Mouse (Mus musculus): ENCODE measurements around the gene Fam117b.

The Fam117b gene

GRCm38 (mm10) chr1:59967291-59967690 lies 54.5 kb downstream of the Fam117b start:
- no peak for DNase-seq (ENCODE audit: low read depth, low spot score)

DNA sequence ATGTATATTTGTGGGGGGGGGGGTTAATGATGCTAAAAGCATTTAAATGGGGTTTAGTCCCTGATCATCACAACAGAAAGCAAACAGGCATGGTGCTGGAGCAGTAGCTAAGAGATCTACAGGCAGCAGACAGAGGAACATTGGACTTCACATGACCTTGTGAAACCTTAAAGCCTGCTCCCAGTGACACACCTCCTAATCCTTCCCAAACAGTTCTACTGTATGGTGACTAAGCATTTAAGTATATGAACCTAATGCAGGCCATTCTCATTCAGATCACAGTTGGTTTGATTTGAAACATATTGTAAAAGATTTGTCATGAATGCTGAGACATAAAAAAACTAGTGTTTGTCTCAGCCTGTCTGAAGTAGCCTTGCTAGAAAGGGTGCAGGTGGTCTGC lies 73.8 kb downstream of the Fam117b start:
- no peak for DNase-seq (ENCODE audit: low read depth, low spot score)

- DNase-seq (ENCODE audit: low read depth, low spot score), result no peak
Observed at GRCm38 (mm10) chr1:59987399-59988040, 74.7 kb downstream of the Fam117b start.

DNA sequence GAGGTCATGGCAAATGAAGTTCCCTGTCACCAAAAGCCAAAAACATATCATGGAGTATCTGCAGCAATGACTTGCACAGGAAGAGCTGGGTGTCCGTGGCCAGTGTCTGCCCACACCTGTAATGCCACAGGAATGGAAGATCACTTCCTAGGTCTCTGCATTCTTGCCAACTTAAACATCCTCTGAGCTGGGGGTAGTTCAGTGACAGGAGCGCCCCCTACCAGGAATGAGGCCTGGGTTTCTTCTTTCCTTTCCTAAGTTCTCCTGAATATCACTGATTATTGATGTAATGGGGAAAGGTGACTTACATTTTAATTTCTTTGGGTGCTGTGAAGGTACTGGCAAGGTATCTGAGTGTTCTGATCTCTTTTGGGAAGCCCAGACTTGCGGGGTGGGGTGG lies 82.8 kb downstream of the Fam117b start:
- DNase-seq (ENCODE audit: low read depth, low spot score), result no peak

DNA sequence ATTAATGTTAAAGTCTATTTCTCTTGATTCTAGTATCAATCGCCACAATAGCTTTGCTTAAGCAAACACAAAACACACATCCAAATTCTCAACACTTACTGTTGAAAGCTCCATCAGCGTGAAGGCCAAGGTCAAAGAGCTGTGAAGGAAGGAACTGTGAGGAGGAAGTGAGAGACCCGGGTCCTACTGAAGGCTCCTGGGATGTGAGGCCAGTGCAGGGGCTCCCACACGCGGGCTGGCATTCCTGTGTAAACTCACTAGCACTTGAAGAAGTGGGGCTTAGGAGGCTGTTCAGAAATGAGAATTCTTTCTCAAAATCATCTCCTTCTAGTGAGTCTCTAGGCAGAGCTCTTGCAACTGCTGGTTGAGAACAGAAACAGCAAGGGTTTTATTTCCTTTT lies 84.5 kb downstream of the Fam117b start:
- DNase-seq (ENCODE audit: low read depth, low spot score), result no peak

DNA sequence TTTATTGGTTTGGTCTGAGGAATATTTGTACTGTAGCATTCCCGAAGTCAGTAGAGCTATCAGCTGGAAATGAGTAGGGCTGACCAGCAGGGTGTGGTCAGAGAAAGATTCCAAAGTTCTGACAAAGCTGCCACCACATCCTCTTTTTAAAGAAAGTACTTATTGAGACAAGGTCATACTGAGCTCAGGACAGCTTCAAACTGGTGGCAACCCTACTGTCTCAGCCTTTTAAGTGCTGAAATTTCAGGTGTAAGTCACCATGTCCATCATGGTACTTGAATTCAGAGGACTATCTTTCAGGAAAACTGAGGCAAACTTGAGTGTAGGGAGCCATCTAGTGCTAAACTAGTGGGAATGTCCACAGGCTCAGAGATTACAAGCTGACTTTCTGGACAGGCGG lies 87.5 kb downstream of the Fam117b start:
- DNase-seq (ENCODE audit: low read depth, low spot score), result no peak

GRCm38 (mm10) chr1:60007337-60007736 lies 94.5 kb downstream of the Fam117b start:
- no peak for DNase-seq (ENCODE audit: low read depth, low spot score)

DNA sequence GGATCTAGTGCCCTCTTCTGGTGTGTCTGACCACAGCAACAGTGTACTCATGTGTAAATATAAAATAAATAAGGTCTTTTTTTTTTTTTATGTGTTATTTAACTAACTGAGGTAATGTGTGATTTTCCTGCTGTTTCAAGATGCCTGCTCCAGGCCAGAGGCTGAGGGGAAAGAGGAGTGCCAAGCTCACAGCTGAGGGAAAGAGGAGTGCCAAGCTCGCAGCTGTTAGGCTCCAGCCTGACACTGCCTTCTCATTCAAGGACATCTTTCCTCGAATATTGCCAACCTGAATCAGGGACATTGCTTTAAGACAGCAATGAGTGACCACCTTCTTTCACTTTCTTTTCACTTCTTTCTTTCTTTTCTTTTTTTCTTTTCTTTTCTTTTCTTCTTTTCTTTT lies 95.9 kb downstream of the Fam117b start:
- DNase-seq (ENCODE audit: low read depth, low spot score), result no peak

DNA sequence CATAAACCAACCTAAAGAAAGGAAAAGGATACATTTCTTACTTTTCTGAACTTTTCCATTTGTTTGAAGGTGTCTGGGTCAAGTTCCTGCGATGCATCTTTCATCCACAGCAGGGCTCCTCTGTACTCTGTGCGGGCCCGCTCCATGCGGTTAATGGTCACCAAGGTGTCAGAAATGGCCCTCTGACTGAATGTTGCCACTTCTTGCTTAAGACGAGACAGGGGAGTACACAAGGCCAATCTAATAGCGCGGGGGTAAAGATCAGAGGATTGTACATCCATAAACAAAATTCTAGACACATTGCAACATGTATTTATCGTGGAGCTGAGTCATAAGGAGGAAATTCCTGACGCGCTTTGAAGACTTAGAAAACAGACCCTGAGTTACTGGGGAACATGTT lies 101.0 kb downstream of the Fam117b start:
- no peak for DNase-seq (ENCODE audit: low read depth, low spot score)

GRCm38 (mm10) chr1:60015511-60015910 lies 102.7 kb downstream of the Fam117b start:
- DNase-seq (ENCODE audit: low read depth, low spot score), result no peak

GRCm38 (mm10) chr1:60016136-60016611 lies 103.4 kb downstream of the Fam117b start:
- DNase-seq (ENCODE audit: low read depth, low spot score), result no peak

- DNase-seq (ENCODE audit: low read depth, low spot score), result no peak
Observed at GRCm38 (mm10) chr1:60017031-60017469, 104.2 kb downstream of the Fam117b start.

Data from forelimb bud, embryonic 11.5 days (tissue).